Mouse (Mus musculus) CH12.LX (cell line): ENCODE data around the gene Slc6a19.

Source experiments
- CHD1 ChIP-seq: IDR thresholded peaks from 2 replicates; pipeline ENCODE4 v1.6.1; 2012; ENCODE audit warnings: low read depth, low read length, improper control_type of control experiment, inconsistent platforms
- CTCF ChIP-seq, 2 experiments: IDR thresholded peaks in 1 of 2; conservative IDR thresholded peaks in 1 of 2; 2 replicates each; pipeline ENCODE4 v1.5.1; 2011 to 2012; ENCODE audit warnings: low read depth in 2 of 2, low read length in 2 of 2, improper control_type of control experiment in 1 of 2, inconsistent platforms in 1 of 2, mild to moderate bottlenecking in 1 of 2, moderate library complexity in 1 of 2
- EP300 ChIP-seq: IDR thresholded peaks from 2 replicates; pipeline ENCODE4 v1.6.1; 2011; ENCODE audit warnings: low read length, improper control_type of control experiment
- POLR2A ChIP-seq: IDR thresholded peaks from 2 replicates; pipeline ENCODE4 v1.6.1; 2011; ENCODE audit warnings: low read depth, mild to moderate bottlenecking, improper control_type of control experiment, low read length

DNA sequence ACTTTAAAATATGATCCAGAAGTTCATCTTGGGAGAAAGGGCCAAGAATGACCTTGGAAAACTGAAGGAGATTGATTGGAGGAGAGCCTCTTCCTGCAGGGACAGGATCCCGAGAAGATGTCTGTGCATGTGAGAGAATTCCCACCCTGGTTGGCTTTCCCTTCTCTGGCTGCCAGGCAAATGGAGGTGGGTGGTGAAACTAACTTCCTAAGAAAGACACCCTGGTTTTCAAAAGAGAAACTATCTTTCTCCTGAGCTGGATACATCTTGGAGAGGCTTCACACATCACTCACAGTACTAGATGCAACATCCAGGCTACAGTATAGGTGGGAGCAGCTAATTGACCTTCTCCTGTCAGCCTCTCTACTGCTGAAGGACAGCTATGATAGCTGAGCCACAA is 26.2 kb upstream of the Slc6a19 start:
- TF ChIP-seq POLR2A (no peak), CHD1 (no peak), CTCF (conservative IDR thresholded peaks at IDR 0.05 in 1 of 2, IDR thresholded peaks at IDR 0.05 in 1 of 2; ENCODE audit: low read depth in 2 of 2, low read length in 2 of 2) (no peak), EP300 (no peak)
